Mouse (Mus musculus): ENCODE data around the gene Ddit4.

Gene Ddit4

DNA sequence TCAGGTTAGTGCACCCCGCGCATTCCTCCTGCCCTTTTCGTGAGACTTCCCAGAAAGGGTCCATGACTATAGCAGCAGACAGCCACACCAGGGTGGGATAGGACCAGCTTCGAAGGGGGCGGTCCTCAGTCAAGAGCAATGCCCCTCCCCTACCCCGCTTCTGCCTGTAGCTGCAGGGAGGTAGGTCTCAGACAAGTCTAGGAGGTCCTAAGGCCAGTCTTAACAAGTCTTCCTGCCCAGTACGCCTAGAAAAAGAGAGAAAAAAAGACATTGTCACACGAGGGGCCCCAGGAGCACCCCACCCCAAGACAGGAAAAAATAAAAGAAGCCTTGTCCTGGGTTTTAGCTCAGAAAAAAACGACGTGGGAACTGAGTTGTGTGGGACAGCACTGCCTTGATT is 35.0 kb downstream of the Ddit4 start:
- DNase-seq (ENCODE audit: low spot score in 2 of 2): peak in 1 of 2 experiments; percentile 41

DNA sequence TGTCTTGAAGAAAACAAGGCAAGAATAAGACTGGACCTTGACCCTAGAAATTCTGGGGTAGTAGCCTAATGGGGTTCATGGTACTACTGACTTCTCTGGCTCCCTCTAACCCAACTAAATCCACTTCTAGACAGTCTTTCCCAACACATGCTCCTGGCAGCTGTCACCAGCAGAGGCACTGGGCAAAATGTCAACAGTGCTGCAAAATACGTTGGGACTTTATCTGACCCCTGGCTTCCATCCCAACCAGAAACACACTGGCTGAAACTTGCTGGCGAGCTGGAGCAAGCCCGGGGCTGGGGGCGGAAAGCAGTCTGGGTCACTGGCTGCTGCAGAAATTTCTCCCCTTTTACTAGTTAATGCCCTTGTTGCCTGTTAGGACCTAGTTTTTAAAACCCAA is 35.5 kb downstream of the Ddit4 start:
- no peak for DNase-seq (ENCODE audit: low spot score in 2 of 2)

DNA sequence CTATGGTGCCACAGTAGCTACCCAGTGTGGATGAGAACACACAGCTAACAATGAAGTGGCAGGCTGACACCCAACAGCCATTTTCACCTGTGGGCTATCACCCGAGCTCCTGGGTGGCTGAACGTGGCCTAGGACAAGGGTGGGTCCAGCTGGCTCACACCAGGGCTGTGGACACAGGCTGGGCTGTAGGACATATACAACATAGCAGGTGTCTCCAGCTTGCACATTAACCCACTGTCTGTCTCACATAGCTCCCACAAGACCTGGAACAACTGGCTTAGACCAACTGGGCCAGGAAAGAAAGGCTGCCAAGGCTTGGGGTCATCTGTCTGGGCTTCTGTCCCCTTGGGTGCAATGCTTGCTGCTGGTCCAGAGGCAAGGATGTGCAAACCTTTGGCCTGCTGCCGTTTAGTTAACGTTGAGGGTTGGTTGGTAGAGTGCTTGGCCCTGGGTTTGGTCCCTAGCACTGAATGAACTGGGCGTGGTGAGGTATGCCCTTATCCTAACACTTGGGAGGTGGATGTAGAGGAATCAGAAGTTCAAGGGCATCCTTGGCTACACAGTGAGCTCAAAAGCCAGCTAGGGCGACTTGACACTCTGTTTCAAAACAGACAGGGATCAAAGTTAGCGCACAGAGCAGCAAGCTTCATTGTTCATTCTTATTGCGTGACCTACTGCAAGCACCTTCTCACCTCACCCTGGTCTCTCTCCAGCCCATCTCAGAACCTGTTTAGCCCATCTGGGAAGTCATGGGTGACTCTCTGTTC is 36.3 kb downstream of the Ddit4 start:
- no peak for DNase-seq (ENCODE audit: low spot score in 2 of 2)

DNA sequence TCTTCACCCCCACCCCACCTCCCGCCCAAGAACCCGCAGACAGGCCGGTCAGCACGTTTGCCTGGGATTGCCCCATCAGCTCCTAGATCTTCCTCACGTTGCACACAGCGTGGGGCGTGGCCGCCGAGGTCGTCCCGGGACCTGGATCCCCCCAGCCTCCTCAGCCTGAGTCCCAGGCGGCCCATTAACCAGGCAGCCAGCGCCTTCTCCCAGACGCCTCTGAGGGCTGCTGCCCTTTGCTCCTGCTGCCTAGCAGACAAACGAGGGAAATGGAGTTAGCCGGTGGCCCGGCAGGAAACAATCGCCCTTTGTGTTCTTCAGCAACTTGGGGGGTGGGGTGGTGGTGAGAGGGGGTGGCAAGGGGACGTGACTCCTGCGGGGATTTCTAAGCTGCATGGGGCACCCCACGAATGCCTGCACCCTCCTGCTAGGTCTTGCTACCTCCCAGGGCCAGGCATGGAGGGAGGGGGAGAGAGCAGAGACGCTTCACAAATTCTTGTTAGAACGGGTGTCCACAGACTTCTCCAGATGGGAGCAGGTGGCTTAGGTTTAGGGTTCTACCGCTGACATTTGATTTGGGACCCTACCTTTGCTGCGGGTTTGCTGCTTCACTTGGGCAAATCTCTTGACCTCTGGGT is 40.0 kb downstream of the Ddit4 start:
- no peak for DNase-seq (ENCODE audit: low spot score in 2 of 2)

DNA sequence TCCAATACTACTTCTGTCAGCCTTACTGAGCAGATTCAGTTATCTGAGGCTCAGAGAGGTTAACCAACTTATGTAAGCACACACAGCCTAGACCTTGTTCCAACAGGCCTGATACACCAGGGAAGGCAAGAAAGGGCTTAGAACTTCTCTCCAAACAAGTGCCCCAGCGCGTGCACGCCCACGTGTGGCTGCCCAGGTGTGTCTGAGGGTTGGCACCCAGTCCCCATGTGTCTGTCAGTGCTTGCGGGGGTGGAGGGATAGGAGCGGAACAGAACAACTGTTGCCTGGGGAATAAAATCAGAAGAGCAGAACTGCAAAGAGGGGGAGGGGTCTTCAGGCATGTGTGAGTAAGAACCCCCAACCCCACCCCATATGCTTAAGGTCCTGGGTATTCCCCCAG is 40.5 kb downstream of the Ddit4 start:
- peak; percentile 82 to 87 for DNase-seq (ENCODE audit: low spot score in 2 of 2)

DNA sequence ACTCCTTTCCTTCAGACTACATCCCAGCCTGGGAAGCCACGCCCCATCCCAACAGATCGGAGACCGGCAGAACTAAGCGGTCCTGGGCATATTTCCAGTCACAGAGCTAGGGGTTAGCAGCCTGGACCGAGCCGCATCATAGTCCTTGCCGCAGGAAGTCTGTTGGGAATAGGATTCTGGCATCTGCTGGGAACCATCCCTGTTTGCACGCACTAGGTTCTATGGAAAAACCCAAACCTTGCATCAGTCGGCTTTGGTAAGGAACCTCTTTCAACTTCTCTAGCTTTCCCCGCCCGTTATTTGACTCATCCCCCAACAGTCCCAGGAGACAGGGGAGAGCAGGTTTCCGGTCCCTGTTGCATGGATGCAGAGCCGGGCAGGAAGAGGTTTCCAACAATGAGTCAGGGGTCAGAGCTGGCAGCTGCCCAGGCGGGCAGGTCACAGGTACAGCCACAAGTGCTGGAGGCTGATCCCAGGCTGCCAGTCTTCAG is 42.2 kb downstream of the Ddit4 start:
- DNase-seq (ENCODE audit: low spot score in 2 of 2): no peak

DNA sequence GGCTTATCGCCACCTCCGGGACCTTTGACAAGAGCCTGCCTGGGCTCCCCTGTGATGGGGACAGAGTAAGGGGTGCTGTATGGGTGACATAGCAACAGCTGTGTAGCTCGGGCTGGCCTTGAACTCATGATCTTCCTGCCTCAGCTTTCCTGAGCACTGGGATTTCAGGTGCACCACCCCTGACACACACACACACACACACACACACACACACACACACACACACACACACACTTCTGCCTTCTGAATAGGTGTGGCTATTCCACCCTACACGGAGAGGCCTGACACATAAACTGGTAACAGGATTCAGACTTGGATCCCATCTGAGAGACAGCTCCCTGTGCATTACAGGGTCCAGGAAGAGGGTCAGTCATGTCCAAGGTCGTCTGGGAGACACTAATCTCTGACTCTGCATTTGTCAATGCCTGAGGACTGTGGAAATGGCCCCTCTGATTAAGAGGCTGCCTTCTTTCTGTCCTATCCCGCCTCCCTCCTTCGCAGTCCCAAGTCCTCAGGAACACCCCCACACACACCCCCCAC is 42.8 kb downstream of the Ddit4 start:
- no peak for DNase-seq (ENCODE audit: low spot score in 2 of 2)

DNA sequence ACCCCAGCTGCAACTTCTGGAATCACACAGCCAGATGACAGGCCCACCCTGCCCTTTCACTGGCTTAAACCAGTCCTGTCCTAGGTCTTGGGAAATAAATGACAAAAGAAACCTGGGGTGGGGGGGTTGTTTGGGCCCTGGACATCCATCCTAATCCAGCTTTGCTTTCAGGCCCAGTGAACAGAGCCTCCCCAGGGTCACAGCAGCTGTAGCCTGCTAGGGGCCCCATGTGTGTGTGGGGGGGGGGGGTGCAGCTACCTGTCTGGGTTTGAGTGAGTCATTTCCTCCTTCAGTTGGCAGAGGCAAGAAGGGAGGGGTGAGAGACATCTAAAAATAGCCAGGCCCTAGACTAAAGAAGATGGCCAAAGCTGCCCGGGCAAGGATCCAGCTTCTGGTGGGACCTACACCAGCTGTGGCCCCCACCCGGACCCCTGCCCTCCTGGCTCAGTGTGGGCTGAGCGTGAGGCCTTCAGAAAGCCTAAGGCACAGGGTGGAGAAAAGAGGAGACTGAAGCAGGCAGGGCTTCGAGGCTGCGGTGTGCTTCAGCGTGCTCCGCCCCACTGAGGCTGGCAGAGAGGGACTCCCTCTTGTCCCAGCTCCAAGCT is 43.8 kb downstream of the Ddit4 start:
- DNase-seq (ENCODE audit: low spot score in 2 of 2): peak; percentile 38 to 55

DNA sequence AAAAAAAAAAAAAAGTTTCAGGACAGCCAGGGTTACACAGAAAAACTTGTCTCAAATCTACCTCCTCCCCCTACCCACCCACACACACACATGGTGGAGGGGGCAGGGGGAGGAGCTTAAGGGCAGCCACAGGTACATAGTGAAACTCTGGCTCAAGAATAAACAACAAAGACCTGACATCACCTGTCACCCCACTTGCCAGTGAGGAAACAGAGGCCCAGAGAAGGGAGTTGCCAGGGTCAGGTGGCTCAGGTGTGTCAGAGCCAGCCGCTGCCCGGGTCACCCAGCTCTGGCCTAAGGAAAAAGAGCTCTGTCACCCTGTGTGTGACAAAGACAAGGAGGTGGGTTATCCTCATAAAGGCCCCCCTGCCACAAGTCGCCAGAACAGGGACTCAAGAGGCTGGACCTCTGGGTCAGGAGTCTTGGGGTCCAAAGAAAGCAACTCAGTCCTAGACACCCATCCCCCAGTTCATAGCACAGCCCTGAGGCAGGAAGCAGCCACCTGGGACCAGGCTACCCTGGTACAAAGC is 44.5 kb downstream of the Ddit4 start:
- DNase-seq (ENCODE audit: low spot score in 2 of 2): peak in 1 of 2 experiments; percentile 52

DNA sequence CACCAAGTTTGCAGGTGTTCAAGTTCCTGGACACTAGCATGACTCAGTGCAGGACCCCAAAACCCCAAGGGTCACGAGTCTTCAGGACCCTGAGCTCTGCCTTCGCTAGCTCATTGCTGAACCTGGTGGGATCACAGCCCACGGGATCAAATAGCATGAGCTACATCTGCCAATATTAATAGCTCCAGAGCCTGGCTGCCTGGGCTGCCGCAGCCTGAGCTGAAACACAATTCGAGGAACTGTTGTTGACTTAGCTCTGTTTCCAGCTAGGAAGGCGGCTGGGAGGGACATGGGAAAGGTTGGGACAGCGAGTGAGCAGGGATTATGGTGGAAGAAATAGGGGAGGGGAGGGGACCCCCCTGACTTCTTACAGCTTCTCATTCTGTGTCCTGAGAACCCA is 48.5 kb downstream of the Ddit4 start:
- DNase-seq (ENCODE audit: low spot score in 2 of 2): no peak

DNA sequence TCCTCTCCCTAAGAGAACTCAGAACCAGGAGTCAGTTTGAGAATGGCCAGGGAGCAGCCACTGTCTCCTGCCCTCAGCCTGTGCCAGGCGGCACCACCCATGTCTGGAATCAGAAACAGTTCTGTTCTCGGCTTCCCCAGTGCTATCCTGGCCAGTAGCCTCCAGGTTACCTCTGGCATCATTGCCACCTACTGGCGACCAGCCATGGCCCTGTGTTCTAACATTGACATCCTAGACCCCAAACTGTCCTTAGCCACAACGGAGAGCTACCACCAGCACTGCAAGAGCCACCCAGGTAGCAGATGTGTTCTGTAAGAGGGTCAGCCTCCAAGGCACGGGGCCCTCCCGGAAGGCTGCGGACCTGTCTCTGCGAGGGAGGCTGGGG is 49.0 kb downstream of the Ddit4 start:
- no peak for DNase-seq (ENCODE audit: low spot score in 2 of 2)

DNA sequence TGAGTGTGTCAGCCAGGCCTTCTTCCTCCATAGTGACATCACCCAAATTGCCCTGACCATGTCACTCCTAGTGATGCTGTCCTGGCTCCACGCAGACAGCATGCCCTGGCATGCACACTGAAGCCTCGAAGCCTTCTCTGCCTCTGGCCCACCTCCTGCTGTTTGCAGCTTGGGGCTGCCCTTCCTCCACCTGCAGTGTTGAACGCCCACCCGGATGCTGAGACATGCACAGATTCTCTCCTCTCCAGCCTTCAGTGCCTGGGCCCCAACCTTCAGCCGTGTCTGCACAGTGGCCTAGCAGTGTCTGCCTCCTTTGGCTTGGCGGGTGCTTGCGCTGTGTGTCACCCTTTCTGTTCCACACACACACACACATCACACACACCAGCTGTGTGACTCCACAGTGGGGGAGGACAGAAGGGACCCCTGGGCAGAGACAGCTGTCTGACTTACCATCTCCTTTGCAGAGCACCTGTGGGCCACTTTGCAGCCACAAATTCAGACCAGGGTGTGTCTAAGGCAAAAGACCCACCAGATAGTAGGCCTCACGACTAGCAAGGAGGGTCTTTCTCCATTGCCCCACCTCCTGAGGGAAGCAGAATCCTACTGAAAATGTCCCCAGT is 49.5 kb downstream of the Ddit4 start:
- peak; percentile 71 to 72 for DNase-seq (ENCODE audit: low spot score in 2 of 2)

DNA sequence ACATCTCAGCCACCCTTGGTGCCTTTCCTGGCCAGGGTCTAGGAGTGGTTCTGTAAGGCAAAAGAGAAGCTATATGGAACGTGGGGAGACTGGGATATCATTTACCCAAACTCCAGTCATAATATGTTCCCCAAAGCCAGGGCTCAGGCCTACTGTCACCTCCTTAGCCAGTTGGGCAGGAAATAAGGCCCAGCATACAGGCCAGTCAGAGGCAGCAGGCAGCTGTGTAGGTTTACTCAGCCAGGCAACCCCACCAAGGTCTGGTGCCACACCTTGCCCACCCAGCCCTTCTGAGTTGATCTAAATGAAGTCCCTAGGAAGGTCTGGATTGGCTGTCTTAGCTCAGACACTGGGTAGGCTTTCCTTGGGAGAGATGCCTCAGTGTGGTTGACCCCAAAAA is 50.2 kb downstream of the Ddit4 start:
- no peak for DNase-seq (ENCODE audit: low spot score in 2 of 2)

DNA sequence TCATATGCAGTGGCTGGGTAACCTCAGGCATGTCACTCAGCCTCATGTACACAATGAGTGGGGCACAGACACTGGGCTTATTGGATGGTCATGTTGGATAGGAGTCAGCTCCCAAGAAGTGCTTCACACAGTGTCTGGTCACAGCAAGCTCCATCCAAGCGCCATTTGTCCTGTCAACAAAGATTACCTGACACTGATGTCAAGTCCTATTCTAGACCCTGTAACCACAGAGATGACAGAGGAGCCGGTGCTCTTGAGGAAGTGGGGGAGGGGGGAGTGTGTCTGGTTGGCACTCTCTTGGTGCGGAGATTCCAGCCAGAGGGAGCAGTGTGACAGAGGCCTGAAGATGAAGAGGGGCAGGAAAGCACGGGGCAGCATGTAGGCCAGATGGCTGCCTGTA is 50.7 kb downstream of the Ddit4 start:
- DNase-seq (ENCODE audit: low spot score in 2 of 2): peak in 1 of 2 experiments; percentile 64

DNA sequence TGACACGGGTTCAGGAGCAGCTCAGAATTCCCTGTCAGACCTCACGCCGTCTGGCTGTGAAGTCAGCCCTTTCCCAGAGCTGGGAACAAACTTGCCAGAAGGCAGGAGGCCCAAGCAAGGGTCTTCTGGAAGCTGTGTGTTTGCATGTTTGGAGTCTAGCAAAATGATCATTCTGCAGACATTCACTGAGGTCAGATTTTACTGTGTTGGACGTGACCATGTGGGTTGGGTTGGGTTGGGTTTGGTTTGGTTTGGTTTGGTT is 51.5 kb downstream of the Ddit4 start:
- DNase-seq (ENCODE audit: low spot score in 2 of 2): no peak
